Mouse (Mus musculus) MEL (cell line): ENCODE data around the gene Pcnt. TPM values are rescaled to one million over a fixed set of nuclear protein-coding genes. Genes with fewer than 3 reads are reported as not detected.

Experiments used
- DNase-seq: peaks from one replicate; pipeline ENCODE4 v3.0.0; 2011; ENCODE audit warnings: low read depth, low spot score
- H3K27ac ChIP-seq: 2 replicates; pipeline ENCODE4 v1.5.1; 2012; ENCODE audit warnings: low read depth, mild to moderate bottlenecking, control low read depth, low read length, moderate library complexity; ENCODE audit not compliant: control insufficient read depth
- H3K27me3 ChIP-seq, 2 experiments: fragments of 150-350 bp in 1 of 2; sonication (generic) in 1 of 2; 2 replicates each; pipeline ENCODE4 v1.6.1; 2012; ENCODE audit warnings: low read length in 2 of 2, mild to moderate bottlenecking in 2 of 2, improper control_type of control experiment in 1 of 2, moderate library complexity in 1 of 2; ENCODE audit not compliant: insufficient read depth in 2 of 2, control insufficient read depth in 1 of 2
- H3K36me3 ChIP-seq, 2 experiments: 2 replicates each; pipeline ENCODE4 v1.6.1; 2012 to 2014; ENCODE audit warnings: low read length in 2 of 2, improper control_type of control experiment in 1 of 2, inconsistent platforms in 1 of 2, mild to moderate bottlenecking in 1 of 2; ENCODE audit not compliant: insufficient read depth in 2 of 2, control insufficient read depth in 1 of 2
- H3K4me1 ChIP-seq, 2 experiments: fragments of 150-350 bp in 1 of 2; sonication (generic) in 1 of 2; 2 replicates each; pipeline ENCODE4 v1.6.1; 2012; ENCODE audit warnings: low read length in 2 of 2, improper control_type of control experiment in 1 of 2, mild to moderate bottlenecking in 1 of 2; ENCODE audit not compliant: insufficient read depth in 2 of 2, control insufficient read depth in 1 of 2
- H3K4me3 ChIP-seq, 2 experiments: fragments of 150-350 bp in 1 of 2; sonication (generic) in 1 of 2; 2 replicates each; pipeline ENCODE4 v1.5.1; 2012; ENCODE audit warnings: low read depth in 2 of 2, low read length in 2 of 2, mild to moderate bottlenecking in 2 of 2, moderate library complexity in 2 of 2, control low read depth in 1 of 2, improper control_type of control experiment in 1 of 2; ENCODE audit not compliant: control insufficient read depth in 1 of 2, insufficient read depth in 1 of 2
- H3K79me2 ChIP-seq: 2 replicates; pipeline ENCODE4 v1.6.1; 2012; ENCODE audit warnings: mild to moderate bottlenecking, low read length, moderate library complexity; ENCODE audit not compliant: control insufficient read depth, poor library complexity, insufficient read depth
- H3K9ac ChIP-seq: 2 replicates; pipeline ENCODE4 v1.6.1; 2012; ENCODE audit warnings: low read depth, mild to moderate bottlenecking, control low read depth, low read length, moderate library complexity; ENCODE audit not compliant: control insufficient read depth, poor library complexity, severe bottlenecking
- H3K9me3 ChIP-seq: fragments of 150-350 bp; sonication (generic); replicated peaks from 2 replicates; pipeline ENCODE4 v1.6.1; 2012; ENCODE audit warnings: mild to moderate bottlenecking, low read length, improper control_type of control experiment, moderate library complexity; ENCODE audit not compliant: insufficient read depth
- BHLHE40 ChIP-seq: IDR thresholded peaks from 2 replicates; pipeline ENCODE4 v1.6.1; 2012; ENCODE audit warnings: low read depth, mild to moderate bottlenecking, inconsistent platforms, low read length, improper control_type of control experiment, borderline replicate concordance
- CHD1 ChIP-seq: IDR thresholded peaks from 2 replicates; pipeline ENCODE4 v1.6.1; 2012; ENCODE audit warnings: low read depth, mild to moderate bottlenecking, inconsistent platforms, low read length, improper control_type of control experiment
- CHD2 ChIP-seq: IDR thresholded peaks from 2 replicates; pipeline ENCODE4 v1.6.1; 2011; ENCODE audit warnings: low read length, improper control_type of control experiment
- CTCF ChIP-seq, 3 experiments: IDR thresholded peaks in 2 of 3; conservative IDR thresholded peaks in 1 of 3; 2 replicates each; pipeline ENCODE4 v1.5.1; 2011 to 2012; ENCODE audit warnings: low read length in 3 of 3, low read depth in 2 of 3, mild to moderate bottlenecking in 2 of 3, improper control_type of control experiment in 1 of 3, inconsistent platforms in 1 of 3, mixed read lengths in 1 of 3, moderate library complexity in 1 of 3; ENCODE audit not compliant: control insufficient read depth in 1 of 3, insufficient read depth in 1 of 3, poor library complexity in 1 of 3, severe bottlenecking in 1 of 3
- E2F4 ChIP-seq: IDR thresholded peaks from 2 replicates; pipeline ENCODE4 v1.6.1; 2011; ENCODE audit warnings: low read depth, low read length, improper control_type of control experiment, borderline replicate concordance
- ELF1 ChIP-seq: IDR thresholded peaks from 2 replicates; pipeline ENCODE4 v1.6.1; 2014; ENCODE audit warnings: low read depth, mild to moderate bottlenecking, inconsistent platforms, low read length, improper control_type of control experiment, moderate library complexity
- EP300 ChIP-seq, 2 experiments: IDR thresholded peaks; 2 replicates each; pipeline ENCODE4 v1.6.1; 2011; ENCODE audit warnings: improper control_type of control experiment in 2 of 2, low read length in 2 of 2, low read depth in 1 of 2, mild to moderate bottlenecking in 1 of 2
- ETS1 ChIP-seq: IDR thresholded peaks from 2 replicates; pipeline ENCODE4 v1.6.1; 2012; ENCODE audit warnings: low read depth, mild to moderate bottlenecking, inconsistent platforms, low read length, improper control_type of control experiment, moderate library complexity
- GABPA ChIP-seq: IDR thresholded peaks from 2 replicates; pipeline ENCODE4 v1.6.1; 2012; ENCODE audit warnings: low read depth, mild to moderate bottlenecking, inconsistent platforms, low read length, improper control_type of control experiment, moderate library complexity
- GATA1 ChIP-seq: IDR thresholded peaks from 2 replicates; pipeline ENCODE4 v1.6.1; 2011; ENCODE audit warnings: low read depth, low read length, improper control_type of control experiment
- HCFC1 ChIP-seq: IDR thresholded peaks from 2 replicates; pipeline ENCODE4 v1.6.1; 2012; ENCODE audit warnings: low read depth, mild to moderate bottlenecking, inconsistent platforms, low read length, improper control_type of control experiment, moderate library complexity
- JUND ChIP-seq: IDR thresholded peaks from 2 replicates; pipeline ENCODE4 v1.6.1; 2011; ENCODE audit warnings: low read depth, mild to moderate bottlenecking, improper control_type of control experiment, low read length
- MAFK ChIP-seq: IDR thresholded peaks from 2 replicates; pipeline ENCODE4 v1.6.1; 2011; ENCODE audit warnings: low read depth, mild to moderate bottlenecking, low read length, improper control_type of control experiment, borderline replicate concordance
- MAX ChIP-seq: IDR thresholded peaks from 2 replicates; pipeline ENCODE4 v1.6.1; 2011; ENCODE audit warnings: low read length, improper control_type of control experiment
- MEF2A ChIP-seq: IDR thresholded peaks from 2 replicates; pipeline ENCODE4 v1.6.1; 2014; ENCODE audit warnings: low read depth, mild to moderate bottlenecking, inconsistent platforms, low read length, improper control_type of control experiment; ENCODE audit not compliant: poor library complexity, insufficient replicate concordance, severe bottlenecking; ENCODE audit errors: extremely low read depth
- MXI1 ChIP-seq: IDR thresholded peaks from 2 replicates; pipeline ENCODE4 v1.6.1; 2011; ENCODE audit warnings: mild to moderate bottlenecking, low read depth, low read length, improper control_type of control experiment
- MYB ChIP-seq: IDR thresholded peaks from 2 replicates; pipeline ENCODE4 v1.6.1; 2011; ENCODE audit warnings: mild to moderate bottlenecking, low read depth, low read length, improper control_type of control experiment
- MYC ChIP-seq: IDR thresholded peaks from 2 replicates; pipeline ENCODE4 v1.6.1; 2011; ENCODE audit warnings: low read depth, mild to moderate bottlenecking, low read length, improper control_type of control experiment, moderate library complexity
- NELFE ChIP-seq: IDR thresholded peaks from 2 replicates; pipeline ENCODE4 v1.6.1; 2011; ENCODE audit warnings: low read depth, low read length, improper control_type of control experiment
- NRF1 ChIP-seq: IDR thresholded peaks from 2 replicates; pipeline ENCODE4 v1.6.1; 2014; ENCODE audit warnings: low read depth, mild to moderate bottlenecking, inconsistent platforms, low read length, improper control_type of control experiment, moderate library complexity; ENCODE audit not compliant: poor library complexity, insufficient read depth, severe bottlenecking
- POLR2A ChIP-seq, 2 experiments: IDR thresholded peaks; 2 replicates each; pipeline ENCODE4 v1.6.1; 2011 to 2012; ENCODE audit warnings: low read length in 2 of 2, mild to moderate bottlenecking in 2 of 2, control low read depth in 1 of 2, improper control_type of control experiment in 1 of 2, low read depth in 1 of 2, moderate library complexity in 1 of 2; ENCODE audit not compliant: control insufficient read depth in 1 of 2, insufficient read depth in 1 of 2, poor library complexity in 1 of 2
- POLR2AphosphoS2 ChIP-seq: IDR thresholded peaks from 2 replicates; pipeline ENCODE4 v1.6.1; 2011; ENCODE audit warnings: low read length, improper control_type of control experiment
- POLR2AphosphoS5 ChIP-seq: IDR thresholded peaks from 2 replicates; pipeline ENCODE4 v1.6.1; 2012; ENCODE audit warnings: low read depth, borderline replicate concordance, mild to moderate bottlenecking, inconsistent platforms, low read length, moderate library complexity, mixed read lengths
- RCOR1 ChIP-seq: IDR thresholded peaks from 2 replicates; pipeline ENCODE4 v1.6.1; 2012; ENCODE audit warnings: low read depth, mild to moderate bottlenecking, inconsistent platforms, low read length, improper control_type of control experiment
- SIN3A ChIP-seq: IDR thresholded peaks from 2 replicates; pipeline ENCODE4 v1.6.1; 2012; ENCODE audit warnings: low read length, improper control_type of control experiment, inconsistent platforms
- SMC3 ChIP-seq: IDR thresholded peaks from 2 replicates; pipeline ENCODE4 v1.6.1; 2011; ENCODE audit warnings: low read depth, low read length, improper control_type of control experiment
- TBP ChIP-seq: IDR thresholded peaks from 2 replicates; pipeline ENCODE4 v1.8.0; 2011; ENCODE audit warnings: low read depth, low read length, improper control_type of control experiment
- TCF12 ChIP-seq: IDR thresholded peaks from 2 replicates; pipeline ENCODE4 v1.6.1; 2014; ENCODE audit warnings: low read depth, mild to moderate bottlenecking, inconsistent platforms, low read length, improper control_type of control experiment, moderate library complexity
- UBTF ChIP-seq: IDR thresholded peaks from 2 replicates; pipeline ENCODE4 v1.6.1; 2012; ENCODE audit warnings: low read depth, mild to moderate bottlenecking, inconsistent platforms, low read length, improper control_type of control experiment, moderate library complexity, borderline replicate concordance; ENCODE audit not compliant: insufficient read depth
- USF1 ChIP-seq: IDR thresholded peaks from 2 replicates; pipeline ENCODE4 v1.6.1; 2014; ENCODE audit warnings: low read depth, mild to moderate bottlenecking, inconsistent platforms, low read length, improper control_type of control experiment, moderate library complexity
- ZNF384 ChIP-seq: IDR thresholded peaks from 2 replicates; pipeline ENCODE4 v1.6.1; 2012; ENCODE audit warnings: low read depth, mild to moderate bottlenecking, inconsistent platforms, low read length, improper control_type of control experiment
- polyA plus RNA-seq, 2 experiments: library from polyadenylated mRNA; stranded (reverse) in 1 of 2; unstranded in 1 of 2; fragments of >175 nt in 1 of 2; fragments of >200 nt in 1 of 2; gene quantifications; 2 replicates each; pipeline versions ENCODE4 v1.2.1 to v1.2.4; 2012; ENCODE audit warnings: low replicate concordance in 2 of 2, low read depth in 1 of 2; ENCODE audit not compliant: insufficient read length in 2 of 2, insufficient read depth in 1 of 2, missing spikeins in 1 of 2
- total RNA-seq: library from RNA; depleted of rRNA; stranded (reverse); fragments of 300-350 nt; gene quantifications from 2 replicates; pipeline ENCODE4 v1.2.3, GENCODE M21; 2012

Gene Pcnt
- total and polyA plus RNA-seq, 3 experiments = 30.7 to 51.3 (median 36.4) TPM

DNA sequence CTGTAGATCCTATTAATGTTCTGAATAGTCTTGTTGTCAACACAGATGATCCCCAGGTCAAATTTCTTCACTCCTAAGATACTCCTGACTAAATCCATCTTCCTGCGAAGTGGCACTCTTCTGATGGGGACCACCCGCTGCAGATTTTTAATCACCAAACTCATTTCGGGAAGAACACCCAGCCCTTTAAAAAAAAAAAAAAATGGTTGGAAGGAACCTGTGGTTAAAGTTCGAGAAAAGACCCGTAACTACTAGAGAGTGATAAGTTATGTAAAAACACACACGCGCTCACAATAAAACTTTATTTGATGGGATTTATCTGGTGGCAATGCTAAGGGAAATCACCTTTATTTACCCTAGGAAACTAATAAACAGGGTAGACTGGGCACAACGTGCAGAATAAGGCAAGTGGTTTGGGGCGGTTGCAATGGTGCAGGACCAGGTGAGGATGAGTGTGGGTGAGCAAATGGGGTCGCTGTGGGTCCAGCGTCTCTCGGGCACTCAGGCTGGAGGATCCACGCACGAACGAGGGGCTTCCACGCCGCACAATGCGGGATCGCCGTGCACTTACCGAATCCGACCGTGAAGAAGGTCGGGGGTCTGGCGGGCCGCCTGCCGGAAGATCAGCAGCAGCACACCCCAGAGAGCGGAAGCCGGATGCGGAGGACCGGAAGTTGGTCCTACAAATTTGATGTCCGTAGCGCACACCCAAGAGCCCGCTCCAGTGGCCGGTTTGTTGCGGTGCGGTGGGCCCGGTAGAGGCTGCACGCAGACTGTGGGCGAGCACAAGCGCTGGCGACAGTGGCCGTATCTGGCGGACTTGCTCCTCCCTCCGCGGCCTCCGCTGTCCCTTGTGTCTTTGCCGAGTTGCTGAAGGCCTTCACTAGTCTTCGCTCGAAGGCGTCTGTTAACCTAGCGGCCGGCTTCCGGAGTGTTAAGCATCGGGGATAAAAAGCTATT, 25.9 kb upstream of the Pcnt start, which contains the start of the genes Mcm3ap and Ybey:
Gene Mcm3ap (plus strand): TSS at position 725 of the 960 bp plus-strand sequence.
Gene Ybey (minus strand): TSS at position 912 of the 960 bp plus-strand sequence.
- Histone ChIP-seq H3K79me2 (peaks cover 32% of the 10 kb centered on the region), H3K4me1 (peaks cover 3 to 6% of the 10 kb centered on the region in 2 experiments; a peak in 3 of 4 replicates), H3K36me3 (peaks cover 2 to 5% of the 10 kb centered on the region in 2 experiments), H3K27ac (peak within 1 kb of the TSS; percentile 70), H3K9ac (peak within 1 kb of the TSS; percentile 86), H3K4me3 (peak within 1 kb of the TSS; percentile 83 to 92)
- peak; percentile 96 for DNase-seq
- TF ChIP-seq NRF1 (no peak), MEF2A (no peak), HCFC1 (peak; percentile 94), MYB (no peak), TCF12 (peak; percentile 68), POLR2AphosphoS2 (peak; percentile 47; the same call in 1 of the 2 replicates), ELF1 (peak; percentile 91), ETS1 (peak; percentile 40; the same call in 1 of the 2 replicates), NELFE (peak; percentile 92), UBTF (0 out of 2 replicates have a peak, but pooled peaks have one; percentile 93), TBP (peak; percentile 89), JUND (no peak), MAFK (no peak), EP300 (IDR thresholded peaks at IDR 0.05; ENCODE audit: low read depth in 1 of 2, low read length in 2 of 2) (no peak; a peak in 1 of 4 replicates), RCOR1 (0 out of 2 replicates have a peak, but pooled peaks have one; percentile 6), SIN3A (peak; percentile 76), MXI1 (peak; percentile 79), E2F4 (no peak), MAX (peak; percentile 48; the same call in 1 of the 2 replicates), CHD1 (no peak), CTCF (IDR thresholded peaks at IDR 0.05 in 2 of 3, conservative IDR thresholded peaks at IDR 0.05 in 1 of 3; ENCODE audit: control insufficient read depth in 1 of 3, insufficient read depth in 1 of 3, low read depth in 2 of 3, low read length in 3 of 3, poor library complexity in 1 of 3, severe bottlenecking in 1 of 3) (peak in 1 of 3 experiments; percentile 5; a peak in 2 of 6 replicates), GABPA (no peak), BHLHE40 (no peak), MYC (peak; percentile 81), USF1 (no peak), POLR2AphosphoS5 (no peak), ZNF384 (peak; percentile 84), GATA1 (no peak), POLR2A (IDR thresholded peaks at IDR 0.05; ENCODE audit: control insufficient read depth in 1 of 2, insufficient read depth in 1 of 2, low read depth in 1 of 2, low read length in 2 of 2, poor library complexity in 1 of 2) (peak; percentile 65 to 90; a peak in 3 of 4 replicates), CHD2 (no peak), SMC3 (no peak)
- TF ChIP-seq, all 39 proteins: peak for 16
- no peaks in the 10 kb centered on the region for H3K27me3 ChIP-seq
- no peaks in the 10 kb centered on the region for H3K9me3 ChIP-seq
